Mouse (Mus musculus): Measurements from ENCODE around the gene Dennd1a. TPM values are rescaled to one million over a fixed set of nuclear protein-coding genes. Genes with fewer than 3 reads are reported as not detected.

Gene Dennd1a
- total RNA-seq, 1 experiment from 2014 or later: 16.1 TPM

GRCm38 (mm10) chr2:38182283-38182682 lies 104.9 kb downstream of the Dennd1a start:
- ATAC-seq (replicated peaks; ENCODE audit: insufficient number of reproducible peaks, low FRiP score, low TSS enrichment, poor library complexity, severe bottlenecking): no peak

DNA sequence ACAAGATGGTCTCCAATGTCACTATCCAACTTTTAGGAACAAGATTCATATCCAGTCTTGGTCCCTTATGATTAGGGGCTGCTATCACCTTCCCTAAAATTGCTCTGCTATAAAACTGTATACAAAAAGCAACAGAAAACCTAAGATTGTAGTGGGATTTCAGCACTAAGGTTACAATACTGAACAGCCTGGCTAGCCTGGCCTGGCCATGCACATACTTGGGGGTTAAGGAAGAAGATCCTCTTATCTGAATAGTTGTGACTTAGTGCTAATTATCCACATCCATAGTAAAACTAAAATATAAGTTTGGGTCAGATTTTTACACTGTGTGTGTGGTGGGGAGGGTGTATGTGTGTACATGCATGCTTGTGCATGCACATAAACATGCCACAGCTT lies 109.6 kb downstream of the Dennd1a start:
- no peak for ATAC-seq (replicated peaks; ENCODE audit: insufficient number of reproducible peaks, low FRiP score, low TSS enrichment, poor library complexity, severe bottlenecking)

- ATAC-seq (replicated peaks; ENCODE audit: insufficient number of reproducible peaks, low FRiP score, low TSS enrichment, poor library complexity, severe bottlenecking): no peak
These were observed 110.2 kb downstream of the Dennd1a start for GRCm38 (mm10) chr2:38176870-38177582.

GRCm38 (mm10) chr2:38175276-38175675 lies 111.9 kb downstream of the Dennd1a start:
- no peak for ATAC-seq (replicated peaks; ENCODE audit: insufficient number of reproducible peaks, low FRiP score, low TSS enrichment, poor library complexity, severe bottlenecking)

GRCm38 (mm10) chr2:38168606-38169005 lies 118.6 kb downstream of the Dennd1a start:
- ATAC-seq (replicated peaks; ENCODE audit: insufficient number of reproducible peaks, low FRiP score, low TSS enrichment, poor library complexity, severe bottlenecking): no peak

GRCm38 (mm10) chr2:38165966-38166365 lies 121.2 kb downstream of the Dennd1a start:
- no peak for ATAC-seq (replicated peaks; ENCODE audit: insufficient number of reproducible peaks, low FRiP score, low TSS enrichment, poor library complexity, severe bottlenecking)

DNA sequence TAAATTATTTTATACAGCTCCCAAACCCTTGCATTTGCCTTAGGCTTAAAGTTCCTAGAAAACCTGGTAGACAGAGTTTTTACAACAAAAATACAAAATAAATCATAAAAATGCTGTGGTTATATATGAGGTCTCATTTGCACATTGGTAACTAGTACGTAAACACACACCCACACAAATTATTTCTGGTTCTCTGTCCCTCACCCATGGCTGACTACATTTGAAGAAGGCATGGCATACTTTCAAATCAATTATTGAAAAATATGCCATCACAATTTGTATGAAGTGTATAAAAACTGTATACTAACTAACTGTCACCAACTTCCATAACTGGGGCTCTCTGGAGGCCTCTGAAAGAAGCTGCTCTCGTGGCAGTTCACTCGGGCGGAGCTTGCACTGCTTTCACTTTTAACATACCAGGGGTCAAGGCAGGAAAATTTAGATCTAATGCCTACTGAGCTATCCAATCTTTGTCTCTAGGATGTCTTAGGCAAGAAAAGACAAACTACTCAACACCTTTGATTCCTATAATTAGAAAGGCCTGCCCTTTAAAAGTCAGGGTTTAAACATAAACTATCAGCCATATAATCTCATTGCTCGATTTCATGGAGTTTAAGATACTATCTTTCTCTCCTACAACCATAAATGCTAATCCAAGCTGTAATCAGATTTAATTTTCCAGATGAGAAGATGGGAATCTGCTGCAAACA lies 122.7 kb downstream of the Dennd1a start:
- no peak for ATAC-seq (replicated peaks; ENCODE audit: insufficient number of reproducible peaks, low FRiP score, low TSS enrichment, poor library complexity, severe bottlenecking)

GRCm38 (mm10) chr2:38162486-38162885 lies 124.7 kb downstream of the Dennd1a start:
- no peak for ATAC-seq (replicated peaks; ENCODE audit: insufficient number of reproducible peaks, low FRiP score, low TSS enrichment, poor library complexity, severe bottlenecking)

DNA sequence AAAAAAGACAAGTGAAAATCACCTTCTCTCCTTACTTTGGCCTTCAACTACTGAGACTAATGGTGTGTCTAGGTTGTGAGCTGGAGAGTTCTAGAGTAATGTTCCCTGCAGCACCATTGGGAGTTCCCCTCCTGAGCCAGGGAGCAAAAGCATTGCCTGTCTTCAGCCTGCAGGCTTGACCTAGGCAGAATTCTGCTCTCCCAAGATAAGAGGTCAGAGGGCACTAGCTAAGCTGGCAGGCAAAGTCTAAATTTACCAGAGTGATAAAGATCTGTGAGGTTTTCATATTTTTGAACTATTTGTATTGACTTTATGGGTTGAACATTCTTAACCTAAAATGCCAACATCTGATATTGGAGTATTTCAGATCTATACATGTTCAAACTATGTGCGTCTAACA lies 125.7 kb downstream of the Dennd1a start:
- no peak for ATAC-seq (replicated peaks; ENCODE audit: insufficient number of reproducible peaks, low FRiP score, low TSS enrichment, poor library complexity, severe bottlenecking)

- no peak for ATAC-seq (replicated peaks; ENCODE audit: insufficient number of reproducible peaks, low FRiP score, low TSS enrichment, poor library complexity, severe bottlenecking)
These were observed 127.5 kb downstream of the Dennd1a start for GRCm38 (mm10) chr2:38159736-38160135.

- ATAC-seq (replicated peaks; ENCODE audit: insufficient number of reproducible peaks, low FRiP score, low TSS enrichment, poor library complexity, severe bottlenecking): no peak
These were observed 130.2 kb downstream of the Dennd1a start for GRCm38 (mm10) chr2:38157002-38157401.

GRCm38 (mm10) chr2:38156001-38156400 lies 131.2 kb downstream of the Dennd1a start:
- no peak for ATAC-seq (replicated peaks; ENCODE audit: insufficient number of reproducible peaks, low FRiP score, low TSS enrichment, poor library complexity, severe bottlenecking)

- ATAC-seq (replicated peaks; ENCODE audit: insufficient number of reproducible peaks, low FRiP score, low TSS enrichment, poor library complexity, severe bottlenecking): no peak
These were observed 142.4 kb downstream of the Dennd1a start for GRCm38 (mm10) chr2:38144831-38145230.

DNA sequence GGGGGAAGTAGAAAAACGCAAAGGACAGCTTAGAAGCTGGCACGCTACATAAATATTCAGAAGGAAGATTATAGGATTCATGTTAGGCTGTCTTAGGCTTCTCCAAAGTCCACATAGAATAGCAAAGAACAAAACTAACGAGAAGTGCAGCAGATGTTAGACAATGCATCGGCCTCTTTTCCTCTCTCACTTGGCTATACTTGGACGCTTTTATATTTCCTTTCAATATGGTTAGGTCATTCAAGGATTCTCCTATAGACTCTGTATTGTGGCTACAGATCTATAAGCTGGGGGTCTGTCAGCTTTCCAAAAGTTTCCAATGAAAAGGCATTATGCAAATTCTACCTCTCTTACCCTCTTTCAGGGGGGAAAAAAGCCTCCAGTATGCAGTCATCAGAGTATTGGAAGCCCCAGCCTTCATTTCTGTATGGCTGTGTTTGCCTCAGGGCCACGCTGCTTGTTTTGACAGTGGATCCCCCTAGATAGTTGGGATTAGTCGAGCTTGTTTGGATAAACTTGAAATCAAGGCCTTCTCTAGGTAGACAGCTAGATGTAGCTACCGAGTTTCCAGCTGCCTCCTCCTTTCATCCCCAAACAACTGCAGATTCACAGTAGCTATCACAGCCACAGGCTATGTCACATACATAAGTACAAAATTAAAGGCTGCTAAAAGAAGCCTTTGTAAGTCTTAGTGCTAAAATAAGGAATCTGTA lies 143.0 kb downstream of the Dennd1a start:
- no peak for ATAC-seq (replicated peaks; ENCODE audit: insufficient number of reproducible peaks, low FRiP score, low TSS enrichment, poor library complexity, severe bottlenecking)

- ATAC-seq (replicated peaks; ENCODE audit: insufficient number of reproducible peaks, low FRiP score, low TSS enrichment, poor library complexity, severe bottlenecking): no peak
These were observed 144.3 kb downstream of the Dennd1a start for GRCm38 (mm10) chr2:38142905-38143304.

- ATAC-seq (replicated peaks; ENCODE audit: insufficient number of reproducible peaks, low FRiP score, low TSS enrichment, poor library complexity, severe bottlenecking): no peak
These were observed 145.0 kb downstream of the Dennd1a start for GRCm38 (mm10) chr2:38142210-38142609.

GRCm38 (mm10) chr2:38139536-38139935 lies 147.7 kb downstream of the Dennd1a start:
- ATAC-seq (replicated peaks; ENCODE audit: insufficient number of reproducible peaks, low FRiP score, low TSS enrichment, poor library complexity, severe bottlenecking): no peak

- no peak for ATAC-seq (replicated peaks; ENCODE audit: insufficient number of reproducible peaks, low FRiP score, low TSS enrichment, poor library complexity, severe bottlenecking)
These were observed 150.1 kb downstream of the Dennd1a start for GRCm38 (mm10) chr2:38137086-38137485.

DNA sequence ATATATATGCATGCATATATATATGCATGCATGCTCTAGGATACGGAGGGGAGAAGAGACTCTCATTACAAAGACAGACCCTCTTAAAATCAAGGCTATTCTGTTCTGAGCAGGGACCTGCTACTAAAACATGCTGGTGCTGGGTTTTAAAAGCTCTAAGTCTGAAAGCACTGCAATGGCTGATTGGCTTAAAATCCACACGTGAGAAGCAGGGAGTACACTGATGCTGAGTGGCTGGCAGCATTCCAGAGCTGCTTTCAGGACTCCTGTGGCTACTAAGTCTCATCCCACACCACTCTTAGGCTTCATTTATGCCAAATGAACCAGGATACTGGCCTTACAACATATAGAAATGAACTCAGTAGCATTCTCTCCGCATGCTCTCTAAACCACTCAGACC lies 151.8 kb downstream of the Dennd1a start:
- no peak for ATAC-seq (replicated peaks; ENCODE audit: insufficient number of reproducible peaks, low FRiP score, low TSS enrichment, poor library complexity, severe bottlenecking)

Data from monocyte, adult 5-6 weeks (primary cell).